Mouse (Mus musculus): ENCODE measurements around the gene Trp53bp2. TPM values are rescaled to one million over a fixed set of nuclear protein-coding genes. Genes with fewer than 3 reads are reported as not detected.
A peak's percentile ranks its signal among the peaks of the same experiment; 100 is the strongest.

Trp53bp2 gene
- total RNA-seq, 4 experiments from 2014 or later, result 8.2 to 11.8 (median 10.9) TPM

- DNase-seq (ENCODE audit: low spot score in 2 of 2), result no peak
Observed at GRCm38 (mm10) chr1:182406621-182407020, 2.4 kb upstream of the Trp53bp2 start.

GRCm38 (mm10) chr1:182408243-182408642 is 729 bp upstream of the Trp53bp2 start:
- no peak for DNase-seq (ENCODE audit: low spot score in 2 of 2)

DNA sequence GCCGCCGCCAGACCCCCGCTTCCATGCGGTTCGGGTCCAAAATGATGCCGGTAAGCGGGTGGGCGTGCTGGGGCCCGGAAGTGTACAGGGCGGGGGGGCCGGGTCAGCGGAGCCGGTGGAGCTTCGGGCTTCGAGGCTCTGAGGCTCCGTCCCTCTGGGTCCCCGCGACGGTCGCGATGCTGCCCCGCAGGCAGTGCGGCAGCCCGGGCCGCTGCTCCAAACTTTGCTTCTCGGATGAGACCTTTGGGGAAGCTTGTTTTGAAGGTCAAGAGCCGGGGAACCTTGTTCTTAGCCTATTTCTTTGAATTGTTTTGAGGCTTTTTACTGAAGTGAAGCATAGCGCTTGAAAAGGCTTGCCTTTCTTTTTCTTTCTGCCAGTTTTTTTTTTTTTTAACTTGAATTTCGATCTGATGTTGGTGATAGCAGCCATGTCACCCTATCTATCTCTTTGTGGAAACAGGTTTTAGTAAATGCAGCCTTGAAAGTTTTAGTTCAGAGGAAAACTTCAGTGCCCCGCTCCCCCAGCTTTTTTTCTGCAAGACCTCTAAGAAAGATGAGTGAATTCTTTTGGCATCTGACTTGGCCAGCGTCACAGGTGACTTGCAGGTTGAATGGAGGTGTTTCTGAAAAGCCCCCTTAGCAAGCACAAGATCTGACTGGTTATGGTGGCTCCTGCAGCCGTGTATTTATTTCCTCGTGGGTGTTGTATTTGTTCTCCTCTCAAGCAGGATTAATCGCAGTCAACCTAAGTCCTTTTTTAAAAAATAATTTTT is 615 bp downstream of the Trp53bp2 start:
- DNase-seq (ENCODE audit: low spot score in 2 of 2), result no peak

- no peak for DNase-seq (ENCODE audit: low spot score in 2 of 2)
Observed at GRCm38 (mm10) chr1:182412586-182413270, 3.8 kb downstream of the Trp53bp2 start.

GRCm38 (mm10) chr1:182419481-182419880 is 10.5 kb downstream of the Trp53bp2 start:
- DNase-seq (ENCODE audit: low spot score in 2 of 2), result peak in 1 of 2 experiments; percentile 39

GRCm38 (mm10) chr1:182424274-182424673 is 15.3 kb downstream of the Trp53bp2 start:
- DNase-seq (ENCODE audit: low spot score in 2 of 2), result no peak

DNA sequence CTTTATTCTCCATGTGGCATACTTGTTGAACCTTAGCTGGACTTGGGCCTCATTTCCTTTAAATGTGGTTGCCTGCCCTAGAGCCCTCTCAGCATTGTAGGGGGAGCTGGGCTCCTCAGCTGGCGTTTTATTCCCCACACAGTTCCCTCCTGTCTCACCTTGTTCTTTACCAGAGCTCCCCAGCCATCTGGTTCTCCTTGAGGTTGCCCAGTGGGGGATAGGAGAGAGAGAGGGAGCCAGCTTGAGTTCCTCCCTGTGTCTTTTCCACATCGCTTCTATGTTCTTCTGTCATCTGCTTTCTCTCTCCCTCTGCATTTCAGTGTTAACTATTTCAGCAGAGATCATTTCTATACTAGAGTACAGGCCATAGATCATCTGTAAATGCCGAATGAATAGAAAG is 16.2 kb downstream of the Trp53bp2 start:
- no peak for DNase-seq (ENCODE audit: low spot score in 2 of 2)

DNA sequence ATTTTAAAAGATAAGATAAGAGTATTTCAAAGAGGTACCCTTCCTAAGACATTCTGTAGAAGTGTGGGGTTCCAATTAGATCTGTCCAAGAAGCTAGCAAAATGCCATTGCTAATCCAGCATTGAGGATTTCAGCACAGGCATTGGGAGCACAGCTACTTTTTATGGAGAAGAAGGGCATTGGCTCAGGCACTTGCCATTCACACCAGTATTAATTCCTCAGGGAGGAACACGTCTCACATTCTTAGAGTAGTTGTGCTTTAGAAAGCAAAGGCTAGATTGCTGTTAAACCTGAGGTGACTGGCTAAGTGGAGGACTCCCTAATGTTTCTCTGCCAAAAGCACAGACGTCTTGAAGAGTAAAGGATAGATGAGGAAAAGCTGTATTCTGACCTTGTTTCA is 17.5 kb downstream of the Trp53bp2 start:
- DNase-seq (ENCODE audit: low spot score in 2 of 2), result no peak

- DNase-seq (ENCODE audit: low spot score in 2 of 2), result peak; percentile 46 to 60
Observed at GRCm38 (mm10) chr1:182427426-182427825, 18.5 kb downstream of the Trp53bp2 start.

GRCm38 (mm10) chr1:182429826-182430225 is 20.9 kb downstream of the Trp53bp2 start:
- DNase-seq (ENCODE audit: low spot score in 2 of 2), result no peak

- no peak for DNase-seq (ENCODE audit: low spot score in 2 of 2)
Observed at GRCm38 (mm10) chr1:182430676-182431075, 21.7 kb downstream of the Trp53bp2 start.

DNA sequence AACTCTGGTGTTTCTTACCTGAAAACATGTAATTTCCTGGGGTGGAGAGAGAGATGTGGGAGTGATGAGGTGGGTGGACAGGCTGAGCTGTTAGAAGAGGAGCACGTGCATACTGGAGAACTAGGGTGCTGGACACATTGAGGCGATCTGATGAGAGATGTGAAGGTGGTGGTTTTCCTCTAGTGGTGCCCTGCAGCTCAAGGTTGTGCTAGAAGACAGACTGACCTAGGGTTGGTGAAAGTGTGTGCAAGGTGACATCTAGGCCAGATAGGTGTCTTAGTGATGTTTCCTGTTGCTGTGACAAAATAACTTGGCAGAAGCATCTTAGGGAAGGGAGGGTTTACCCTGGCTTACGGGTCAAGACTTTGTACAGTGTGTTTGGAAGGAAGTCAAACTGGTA is 23.1 kb downstream of the Trp53bp2 start:
- no peak for DNase-seq (ENCODE audit: low spot score in 2 of 2)

DNA sequence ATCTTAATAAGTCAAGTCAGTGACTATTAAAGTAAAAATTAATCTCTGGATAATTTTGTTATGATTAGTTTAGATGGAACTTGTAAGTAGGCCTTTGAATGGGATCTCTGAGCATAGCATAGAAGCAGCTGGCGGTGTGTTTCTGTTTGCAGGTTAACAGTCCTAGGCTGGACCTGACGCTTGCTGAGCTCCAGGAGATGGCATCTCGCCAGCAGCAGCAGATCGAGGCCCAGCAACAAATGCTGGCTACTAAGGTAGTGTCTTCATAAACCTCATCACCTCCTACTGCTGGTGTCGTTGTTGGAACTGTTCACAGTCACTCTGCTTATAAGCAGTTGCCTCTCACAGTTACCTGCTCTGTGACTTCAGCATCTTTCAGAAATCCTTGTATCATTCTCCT is 27.8 kb downstream of the Trp53bp2 start:
- no peak for DNase-seq (ENCODE audit: low spot score in 2 of 2)

DNA sequence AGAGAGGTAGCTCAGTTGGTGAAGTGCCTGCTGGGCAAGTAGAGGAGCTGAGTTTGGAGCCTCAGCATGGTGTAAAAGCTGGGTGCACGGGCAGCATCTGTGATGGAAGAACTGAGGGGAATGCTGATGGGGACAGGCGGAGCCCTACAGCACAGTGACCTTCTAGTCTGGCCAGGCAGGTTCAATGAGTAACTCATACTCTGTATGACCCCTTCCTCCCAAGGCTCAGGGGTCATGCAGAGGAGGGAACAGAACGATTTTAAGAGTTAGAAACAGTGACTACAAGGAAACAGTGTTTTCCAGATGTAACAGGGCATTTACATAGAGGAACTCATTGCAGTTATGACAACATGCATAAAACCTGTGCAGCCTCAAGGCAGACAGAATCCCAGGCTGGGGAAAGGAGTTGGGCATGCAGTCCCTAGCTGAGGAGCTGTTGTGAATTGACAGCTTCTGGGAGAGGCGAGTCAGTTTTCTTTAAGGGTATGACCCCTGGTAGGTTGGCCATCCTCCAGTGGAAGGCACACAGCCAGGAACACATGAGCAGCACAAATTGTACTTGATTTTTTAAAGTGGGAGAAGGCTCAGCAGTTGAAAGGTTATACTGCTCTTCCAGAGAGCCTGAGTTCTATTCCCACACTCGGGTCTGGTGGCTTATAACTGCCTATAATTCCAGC is 30.7 kb downstream of the Trp53bp2 start:
- peak; percentile 56 to 74 for DNase-seq (ENCODE audit: low spot score in 2 of 2)

DNA sequence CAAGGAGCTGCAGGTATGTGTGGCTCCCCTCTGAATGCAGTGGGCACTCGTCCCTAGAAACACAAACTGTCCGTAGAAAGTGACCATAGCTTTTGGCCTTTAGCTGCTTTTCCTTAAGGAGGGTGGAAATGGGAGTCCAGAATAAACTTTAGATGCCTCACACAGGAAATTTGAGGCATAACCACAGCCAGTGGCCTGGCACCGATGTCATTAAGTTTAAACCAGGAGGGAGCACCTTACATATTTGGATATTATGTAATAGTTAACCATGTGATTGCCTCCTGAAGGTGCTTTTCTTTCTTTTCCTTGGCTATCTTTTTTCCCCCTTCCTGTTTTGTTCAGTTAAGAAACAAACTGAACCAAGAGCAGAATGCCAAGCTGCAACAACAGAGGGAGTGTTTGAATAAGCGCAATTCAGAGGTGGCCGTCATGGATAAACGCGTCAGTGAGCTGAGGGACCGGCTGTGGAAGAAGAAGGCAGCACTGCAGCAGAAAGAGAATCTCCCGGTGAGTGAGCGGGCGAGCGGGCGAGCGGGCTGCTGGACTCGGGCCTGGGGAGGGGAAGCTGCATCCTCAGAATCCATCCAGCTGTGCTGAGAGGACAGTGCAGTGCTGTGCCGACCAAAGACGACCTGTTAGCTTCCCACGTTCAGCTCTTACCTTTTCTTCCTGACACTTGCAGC is 33.0 kb downstream of the Trp53bp2 start:
- no peak for DNase-seq (ENCODE audit: low spot score in 2 of 2)

DNA sequence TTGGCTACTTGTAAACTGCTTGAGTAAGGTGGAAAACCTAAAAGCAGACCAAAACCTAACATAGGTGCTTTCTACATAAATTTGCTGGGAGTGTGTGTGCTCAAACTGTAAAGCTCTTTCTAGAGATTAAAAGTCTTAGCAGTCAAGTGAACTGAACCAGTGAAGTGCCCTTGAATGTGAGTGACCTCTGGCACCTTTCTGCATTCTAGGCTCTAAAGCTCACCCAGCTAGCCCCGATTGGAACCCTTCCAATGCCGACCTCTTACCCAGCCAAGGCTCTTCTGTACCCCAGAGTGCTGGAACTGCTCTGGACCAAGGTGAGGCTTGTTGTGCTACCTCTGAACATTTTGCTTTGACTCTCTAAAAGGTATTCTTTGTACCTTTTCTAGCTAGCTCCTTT is 35.1 kb downstream of the Trp53bp2 start:
- DNase-seq (ENCODE audit: low spot score in 2 of 2), result no peak

DNA sequence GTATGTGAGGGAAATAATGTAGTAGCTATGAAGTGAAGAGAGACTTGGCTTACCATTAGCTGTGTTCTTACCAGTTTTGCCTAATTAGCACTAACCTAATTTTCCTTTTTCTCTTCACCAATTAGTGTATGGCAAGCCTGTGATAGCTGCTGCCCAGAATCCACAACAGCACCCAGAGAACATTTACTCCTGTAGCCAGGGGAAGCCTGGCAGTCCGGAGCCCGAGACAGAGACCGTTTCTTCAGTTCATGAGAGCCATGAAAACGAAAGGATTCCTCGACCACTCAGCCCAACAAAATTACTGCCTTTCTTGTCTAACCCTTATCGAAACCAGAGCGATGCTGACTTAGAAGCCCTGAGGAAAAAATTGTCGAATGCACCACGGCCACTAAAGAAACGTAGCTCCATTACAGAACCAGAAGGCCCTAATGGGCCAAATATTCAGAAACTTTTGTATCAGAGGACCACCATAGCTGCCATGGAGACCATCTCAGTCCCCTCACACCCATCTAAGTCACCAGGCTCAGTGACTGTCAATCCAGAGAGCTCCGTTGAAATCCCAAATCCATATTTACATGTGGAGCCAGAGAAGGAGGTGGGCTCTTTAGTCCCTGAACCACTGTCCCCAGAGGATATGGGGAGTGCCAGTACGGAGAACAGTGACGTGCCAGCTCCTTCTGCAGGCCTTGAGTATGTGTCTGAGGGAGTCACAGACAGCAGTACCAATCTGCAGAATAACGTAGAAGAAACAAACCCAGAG is 39.5 kb downstream of the Trp53bp2 start:
- DNase-seq (ENCODE audit: low spot score in 2 of 2), result no peak

GRCm38 (mm10) chr1:182452473-182452872 is 43.5 kb downstream of the Trp53bp2 start:
- DNase-seq (ENCODE audit: low spot score in 2 of 2), result no peak

GRCm38 (mm10) chr1:182455080-182455479 is 46.1 kb downstream of the Trp53bp2 start:
- DNase-seq (ENCODE audit: low spot score in 2 of 2), result no peak

DNA sequence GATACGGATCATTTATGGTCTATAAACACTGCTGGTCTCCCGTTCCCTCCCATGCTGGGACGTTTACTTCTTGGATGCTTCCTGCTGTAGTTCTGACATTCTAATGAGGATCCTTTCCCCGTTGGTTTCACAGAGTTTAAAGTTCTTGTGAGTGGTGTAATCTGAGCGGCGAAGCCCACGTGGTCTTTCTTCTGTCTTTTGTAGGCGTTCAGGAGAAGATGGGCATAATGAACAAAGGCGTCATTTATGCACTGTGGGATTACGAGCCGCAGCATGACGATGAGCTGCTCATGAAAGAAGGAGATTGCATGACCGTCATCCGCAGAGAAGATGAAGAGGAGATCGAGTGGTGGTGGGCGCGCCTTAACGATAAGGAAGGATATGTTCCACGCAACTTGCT is 49.6 kb downstream of the Trp53bp2 start:
- DNase-seq (ENCODE audit: low spot score in 2 of 2), result no peak

- no peak for DNase-seq (ENCODE audit: low spot score in 2 of 2)
Observed at GRCm38 (mm10) chr1:182459436-182459835, 50.5 kb downstream of the Trp53bp2 start.
